Mouse (Mus musculus) stomach, postnatal 0 days (tissue): ENCODE data around the gene Gemin6. TPM values are rescaled to one million over a fixed set of nuclear protein-coding genes. Genes with fewer than 3 reads are reported as not detected.
A peak's percentile ranks its signal among the peaks of the same experiment; 100 is the strongest.
"Not testable (repeated sequence)": the region's sequence is repeated elsewhere in the genome, so short reads cannot be mapped to it uniquely, and the experiment has no call there.

Experiments used
- ATAC-seq: fragments of 200-750 bp; cut with Nextera tagmentation; 2 replicates; pipeline ENCODE4 v1.8.0; 2017; ENCODE audit not compliant: low FRiP score, low TSS enrichment
- DNase-seq: peaks from one replicate; pipeline ENCODE4 v3.0.0-alpha.2; 2016; ENCODE audit warnings: low spot score
- H3K27ac ChIP-seq: fragments of 300-500 bp; sonication (generic); replicated peaks from 2 replicates; pipeline ENCODE4 v1.5.1; 2014; ENCODE audit warnings: mild to moderate bottlenecking, control low read depth
- H3K27me3 ChIP-seq: fragments of 300-500 bp; sonication (generic); 2 replicates; pipeline ENCODE4 v1.6.1; 2014; ENCODE audit warnings: low read length; ENCODE audit not compliant: control insufficient read depth, insufficient read depth
- H3K36me3 ChIP-seq: fragments of 300-500 bp; sonication (generic); 2 replicates; pipeline ENCODE4 v1.6.1; 2014; ENCODE audit warnings: low read length, mixed read lengths; ENCODE audit not compliant: control insufficient read depth, insufficient read depth
- H3K4me1 ChIP-seq: fragments of 300-500 bp; sonication (generic); replicated peaks from 2 replicates; pipeline ENCODE4 v1.6.1; 2014; ENCODE audit warnings: antibody characterized with exemption; ENCODE audit not compliant: control insufficient read depth, insufficient read depth
- H3K4me2 ChIP-seq: fragments of 300-500 bp; sonication (generic); replicated peaks from 2 replicates; pipeline ENCODE4 v1.6.1; 2014; ENCODE audit warnings: low read depth, mild to moderate bottlenecking, control low read depth, moderate library complexity
- H3K4me3 ChIP-seq: fragments of 300-500 bp; sonication (generic); 2 replicates; pipeline ENCODE4 v1.5.1; 2014; ENCODE audit warnings: low read depth, low read length, control low read depth
- H3K9ac ChIP-seq: fragments of 300-500 bp; sonication (generic); 2 replicates; pipeline ENCODE4 v1.6.1; 2014; ENCODE audit warnings: mild to moderate bottlenecking, low read length, control low read depth, mixed read lengths
- H3K9me3 ChIP-seq: fragments of 300-500 bp; sonication (generic); 2 replicates; pipeline ENCODE4 v1.6.1; 2016; ENCODE audit warnings: low read length; ENCODE audit not compliant: control insufficient read depth
- CTCF ChIP-seq: IDR thresholded peaks from 2 replicates; pipeline ENCODE4 v1.5.1; 2016; ENCODE audit warnings: antibody characterized with exemption, low read depth, mild to moderate bottlenecking, moderate library complexity
- EP300 ChIP-seq: optimal IDR thresholded peaks from 2 replicates; pipeline ENCODE3; 2016; ENCODE audit warnings: antibody characterized with exemption
- WGBS: fragments of 180-500 bp; shearing (Covaris S2); extraction: QIAGEN DNeasy Blood & Tissue Kit; methylation state at CpG from one replicate; pipeline ENCODE4 v1.1.7; 2014; 5-methylcytosine and 5-hydroxymethylcytosine counted together
- polyA plus RNA-seq: library from polyadenylated mRNA; unstranded; fragments of >200 nt; fragmentation: Nextera tagmentation; extraction: Ambion mirVana; gene quantifications from 2 replicates; pipeline ENCODE4 v1.2.1, GENCODE M21; 2015

The Gemin6 gene
- polyA plus RNA-seq, 1 experiment from 2014 or later: 17.8 TPM

- Histone ChIP-seq H3K27me3 (no peaks in the 10 kb centered on the region), H3K27ac (peak overlapping the region; percentile 63), H3K9me3 (no peaks in the 10 kb centered on the region), H3K4me3 (no peak overlapping the region), H3K4me2 (no peak overlapping the region), H3K4me1 (no peaks in the 10 kb centered on the region), H3K9ac (no peak overlapping the region), H3K36me3 (peaks cover 3% of the 10 kb centered on the region; the same call in 1 of the 2 replicates)
- TF ChIP-seq CTCF (no peak), EP300 (no peak)
- ATAC-seq (peak; percentile 91), DNase-seq (peak; percentile 56)
- WGBS: 19% methylated on average over 13 of the region's 13 CpGs
Observed at GRCm38 (mm10) chr17:80255208-80255607, 31.0 kb downstream of the Gemin6 start.

GRCm38 (mm10) chr17:80267065-80267464 is 42.8 kb downstream of the Gemin6 start:
- ATAC-seq (no peak), DNase-seq (no peak)
- TF ChIP-seq EP300 (no peak), CTCF (no peak)
- H3K36me3 ChIP-seq: peaks cover 27% of the 10 kb centered on the region
- H3K27me3 ChIP-seq: no peaks in the 10 kb centered on the region
- no peak overlapping the region for H3K9ac ChIP-seq
- H3K4me3 ChIP-seq: no peak overlapping the region
- H3K27ac ChIP-seq: no peak overlapping the region
- H3K4me1 ChIP-seq: no peaks in the 10 kb centered on the region
- H3K4me2 ChIP-seq: no peak overlapping the region
- H3K9me3 ChIP-seq: no peaks in the 10 kb centered on the region
- WGBS: 90% methylated on average over 4 of the region's 4 CpGs

GRCm38 (mm10) chr17:80268151-80268550 is 43.9 kb downstream of the Gemin6 start:
- Histone ChIP-seq H3K4me1 (no peaks in the 10 kb centered on the region), H3K27me3 (no peaks in the 10 kb centered on the region), H3K4me3 (no peak overlapping the region), H3K27ac (no peak overlapping the region), H3K9ac (no peak overlapping the region), H3K36me3 (peaks cover 27% of the 10 kb centered on the region), H3K9me3 (no peaks in the 10 kb centered on the region), H3K4me2 (no peak overlapping the region)
- WGBS: 96% methylated on average over 3 of the region's 3 CpGs
- ATAC-seq: no peak
- DNase-seq: no peak
- TF ChIP-seq CTCF (no peak), EP300 (no peak)

GRCm38 (mm10) chr17:80270622-80271021 is 46.4 kb downstream of the Gemin6 start:
- not testable (repeated sequence) for ATAC-seq, H3K27ac ChIP-seq, H3K27me3 ChIP-seq, H3K9ac ChIP-seq, DNase-seq, H3K4me2 ChIP-seq, H3K9me3 ChIP-seq, H3K4me3 ChIP-seq, H3K4me1 ChIP-seq
- peaks cover 21% of the 10 kb centered on the region for H3K36me3 ChIP-seq
- 90% methylated on average over 7 of the region's 7 CpGs for whole genome bisulfite sequencing

Other genes starting within 250 kb of the Gemin6 start
- gene Hnrnpll, start 162.1 kb upstream of the Gemin6 start, polyA plus RNA-seq: 18.3 and 20.9 TPM in 2 replicates
- gene Galm, start 97.0 kb upstream of the Gemin6 start, polyA plus RNA-seq: 31.6 and 34.3 TPM in 2 replicates
- 208 and 212 TPM in 2 replicates for gene Srsf7, start 17.1 kb upstream of the Gemin6 start, polyA plus RNA-seq
- 0.05 TPM in 2 replicates for gene Ttc39d, start 17.0 kb upstream of the Gemin6 start, polyA plus RNA-seq
- 9.4 and 10.3 TPM in 2 replicates for gene Morn2, start 65.8 kb downstream of the Gemin6 start, polyA plus RNA-seq
- gene Dhx57, start 66.0 kb downstream of the Gemin6 start, polyA plus RNA-seq: 3.9 TPM in 2 replicates
- 1.4 TPM in 2 replicates for gene Arhgef33, start 83.0 kb downstream of the Gemin6 start, polyA plus RNA-seq
- gene Gm10190, start 149.1 kb downstream of the Gemin6 start, polyA plus RNA-seq: 0.83 and 1.7 TPM in 2 replicates